Comparison of ENCODE assay signal across 9 mouse cellular contexts in genomic region chr17:29018292-29018984, GRCm38 (mm10). TPM values are rescaled to one million over a fixed set of nuclear protein-coding genes. Genes with fewer than 3 reads are reported as not detected.
DNase-seq lines count a peak whose midpoint lies in the region; TF ChIP-seq lines count a peak whose summit lies in the region.
"Had no signal": no experiment of that assay in that cellular context is flagged by ENCODE, and none has a peak within 500 bp of the region (broad histone marks: within the 10 kb centered on the region; RNA-seq: fewer than 3 reads in every experiment).

No protein-coding gene starts in this region.

- H3K4me3 ChIP-seq in cerebellum, adult 2 months (replicated peaks; ENCODE audit: insufficient read depth, low read depth, low read length) = no peak overlapping the region
- H3K4me3 ChIP-seq in limb, embryonic 10.5 days = no peak overlapping the region
- H3K4me3 ChIP-seq: megakaryocyte, embryonic 14.5 days had no signal

- no peaks in the 10 kb centered on the region for H3K36me3 ChIP-seq in limb, embryonic 10.5 days

- DNase-seq in cerebellum, adult 2 months = no peak
- DNase-seq in cerebellum, postnatal 36 days = no peak
- peak; percentile 64 for DNase-seq in thymus, postnatal 4 days
- no peak for DNase-seq in thymus, adult 18-20 months
- peak; percentile 62 for DNase-seq in limb, embryonic 10.5 days (ENCODE audit: low spot score)
- peak; percentile 51 for DNase-seq in testis, postnatal 14 days (ENCODE audit: low spot score)
- DNase-seq in layer of hippocampus, adult 8-10 months (ENCODE audit: low spot score in 2 of 2) = no peak
- no peak for DNase-seq in urinary bladder, postnatal 14 days (ENCODE audit: low spot score)

- no peaks in the 10 kb centered on the region for H3K9me3 ChIP-seq in limb, embryonic 10.5 days (replicated peaks)
- H3K9me3 ChIP-seq: megakaryocyte, embryonic 14.5 days had no signal

- no peak overlapping the region for H3K27ac ChIP-seq in cerebellum, adult 2 months (ENCODE audit: insufficient read depth, low read length)
- H3K27ac ChIP-seq in limb, embryonic 10.5 days = no peak overlapping the region

- WGBS in cerebellum, adult 2 months = 60% methylated on average over 11 of the region's 11 CpGs
- 54% methylated on average over 11 of the region's 11 CpGs for WGBS in limb, embryonic 10.5 days

- no peaks in the 10 kb centered on the region for H3K27me3 ChIP-seq in cerebellum, adult 2 months (ENCODE audit: control insufficient read depth, insufficient read depth, low read length)
- H3K27me3 ChIP-seq in limb, embryonic 10.5 days (ENCODE audit: low read depth, poor library complexity, severe bottlenecking) = no peaks in the 10 kb centered on the region
- H3K27me3 ChIP-seq: megakaryocyte, embryonic 14.5 days had no signal

- no peaks in the 10 kb centered on the region for H3K4me1 ChIP-seq in cerebellum, adult 2 months (ENCODE audit: control insufficient read depth, insufficient read depth, low read length)
- H3K4me1 ChIP-seq in limb, embryonic 10.5 days = peaks cover 20% of the 10 kb centered on the region

- TF ChIP-seq POLR2A in cerebellum, adult 2 months (IDR thresholded peaks at IDR 0.05; ENCODE audit: borderline replicate concordance, insufficient read depth, low read length) = no peak

- TF ChIP-seq CTCF in cerebellum, adult 2 months (IDR thresholded peaks at IDR 0.05; ENCODE audit: borderline replicate concordance, insufficient read depth, low read depth, low read length) = peak; percentile 28; the same call in 1 of the 2 replicates

RNA-seq across cellular contexts. Expression of gene Stk38, which starts 10.6 kb away (rescaled TPM):
- 82.8 and 86.7 TPM in 2 replicates for polyA plus RNA-seq in cerebellum, adult 2 months (2012; rRNA removed)
- 116 and 131 TPM in 2 replicates for polyA plus RNA-seq in limb, embryonic 10.5 days (2016; fragmentation: Nextera tagmentation; extraction: Ambion mirVana)
- 10 to 100 TPM; 56.9 to 81.7 (median 64.5) TPM for total RNA-seq in layer of hippocampus, adult 8-10 months (2022)

RNA-seq across cellular contexts. Expression of gene Srsf3, which starts 14.0 kb away (rescaled TPM):
- polyA plus RNA-seq in cerebellum, adult 2 months (2012; rRNA removed) = 129 and 136 TPM in 2 replicates
- 820 and 832 TPM in 2 replicates for polyA plus RNA-seq in limb, embryonic 10.5 days (2016; fragmentation: Nextera tagmentation; extraction: Ambion mirVana)
- total RNA-seq in layer of hippocampus, adult 8-10 months (2022) = 100 to 1,000 TPM; 117 to 141 (median 132) TPM

Comparison
In these comparisons a context has a peak if more than half of its experiments do, and no peak if none do; other contexts are left out.
1. DNase-seq: peak in thymus, postnatal 4 days (single experiment), limb, embryonic 10.5 days (single experiment) and testis, postnatal 14 days (single experiment); none in cerebellum, adult 2 months (0 of 2), cerebellum, postnatal 36 days (0 of 2), thymus, adult 18-20 months (0 of 2), layer of hippocampus, adult 8-10 months (0 of 2) and urinary bladder, postnatal 14 days (single experiment).